Comparison of ENCODE assay signal across 8 mouse cellular contexts in genomic region chr4:46485696-46486417, GRCm38 (mm10). TPM values are rescaled to one million over a fixed set of nuclear protein-coding genes. Genes with fewer than 3 reads are reported as not detected.
DNase-seq lines count a peak whose midpoint lies in the region; ATAC-seq lines count a peak whose summit lies in the region.

No protein-coding gene starts in this region.

- no peaks in the 10 kb centered on the region for H3K9me3 ChIP-seq in erythroblast, embryonic 14.5 days (ENCODE audit: control insufficient read depth, low read length)
- H3K9me3 ChIP-seq in heart, embryonic 12.5 days (replicated peaks): no peaks in the 10 kb centered on the region

- 32% methylated on average over 14 of the region's 14 CpGs for WGBS in heart, embryonic 12.5 days
- WGBS in macrophage (ENCODE audit: missing documents): 19% methylated on average over 14 of the region's 14 CpGs

- peaks cover 63% of the 10 kb centered on the region for H3K4me1 ChIP-seq in erythroblast, embryonic 14.5 days (ENCODE audit: control insufficient read depth)
- H3K4me1 ChIP-seq in heart, embryonic 12.5 days (replicated peaks): peaks cover 18% of the 10 kb centered on the region

- peaks cover 17% of the 10 kb centered on the region for H3K79me2 ChIP-seq in macrophage (ENCODE audit: inconsistent target)

- peak overlapping the region; percentile 27 for H3K4me2 ChIP-seq in heart, embryonic 12.5 days

- H3K9ac ChIP-seq in heart, embryonic 12.5 days: no peak overlapping the region

- ATAC-seq in erythroblast, adult 5-6 weeks (replicated peaks; ENCODE audit: low FRiP score, poor library complexity, severe bottlenecking): no peak
- no peak; the same call in 1 of the 2 replicates for ATAC-seq in heart, embryonic 12.5 days (ENCODE audit: insufficient number of reproducible peaks, low FRiP score)

- H3K36me3 ChIP-seq in erythroblast, embryonic 14.5 days (ENCODE audit: control insufficient read depth): peaks cover 4% of the 10 kb centered on the region
- no peaks in the 10 kb centered on the region for H3K36me3 ChIP-seq in heart, embryonic 12.5 days
- H3K36me3 ChIP-seq in macrophage (ENCODE audit: inconsistent target): no peaks in the 10 kb centered on the region

- H3K4me3 ChIP-seq in erythroblast, embryonic 14.5 days (replicated peaks): peak overlapping the region; percentile 35
- no peak overlapping the region for H3K4me3 ChIP-seq in heart, embryonic 12.5 days
- H3K4me3 ChIP-seq in macrophage (ENCODE audit: inconsistent target): no peak overlapping the region

- peak; percentile 16 for DNase-seq in brain, adult 2 months (ENCODE audit: low read depth, low spot score)
- peak; percentile 28 to 50 for DNase-seq in layer of hippocampus, postnatal 10 days (ENCODE audit: low spot score in 2 of 2)
- peak; percentile 75 for DNase-seq in testis, postnatal 10 days (ENCODE audit: low spot score)
- DNase-seq in neural tube, embryonic 10.5 days (ENCODE audit: extremely low spot score, low spot score): no peak

- no peaks in the 10 kb centered on the region for H3K27me3 ChIP-seq in erythroblast, embryonic 14.5 days (ENCODE audit: control insufficient read depth)
- H3K27me3 ChIP-seq in heart, embryonic 12.5 days (replicated peaks): no peaks in the 10 kb centered on the region

- peak overlapping the region; percentile 45; the same call in 1 of the 2 replicates for H3K27ac ChIP-seq in heart, embryonic 12.5 days (ENCODE audit: poor library complexity, severe bottlenecking)
- peak overlapping the region; percentile 71 for H3K27ac ChIP-seq in macrophage

RNA-seq across cellular contexts. Expression of gene Nans, which starts 3.2 kb away (rescaled TPM):
- 7.2 and 7.6 TPM in 2 replicates for polyA plus RNA-seq in erythroblast, embryonic 14.5 days (2012)
- 17.3 and 25.7 TPM in 2 replicates for total RNA-seq in erythroblast, adult 5-6 weeks (2015; ENCODE audit: low replicate concordance)
- total RNA-seq in erythroblast, adult 5-6 weeks (2017; ENCODE audit: low replicate concordance): 13.1 and 16.7 TPM in 2 replicates
- 62.2 and 68.3 TPM in 2 replicates for polyA plus RNA-seq in heart, embryonic 12.5 days (2016; fragmentation: Nextera tagmentation; extraction: Ambion mirVana)
- total RNA-seq in layer of hippocampus, postnatal 10 days (2021): 10 to 100 TPM; 34.0 to 39.6 TPM
- 10 to 100 TPM in 5 of 26 experiments, 1 to 10 TPM in 21; 1.9 to 14.7 (median 6.4) TPM for total RNA-seq in macrophage (2018; cell fraction: chromatin; rRNA removed)
- 10 to 100 TPM; 20.9 to 34.7 (median 26.7) TPM for total RNA-seq in macrophage (2018; cell fraction: cytosol; rRNA removed)
- 10 to 100 TPM in 10 of 26 experiments, 1 to 10 TPM in 16; 5.6 to 19.6 (median 8.4) TPM for total RNA-seq in macrophage (2018; cell fraction: nucleus; rRNA removed)
- 32.4 to 51.6 TPM (median 48.9 TPM) in 3 replicates for polyA plus RNA-seq in macrophage (2018)

RNA-seq across cellular contexts. Expression of gene Anp32b, which starts 35.2 kb away (rescaled TPM):
- 431 and 451 TPM in 2 replicates for polyA plus RNA-seq in erythroblast, embryonic 14.5 days (2012)
- 423 and 438 TPM in 2 replicates for total RNA-seq in erythroblast, adult 5-6 weeks (2015; ENCODE audit: low replicate concordance)
- total RNA-seq in erythroblast, adult 5-6 weeks (2017; ENCODE audit: low replicate concordance): 88.0 and 170 TPM in 2 replicates
- 209 and 214 TPM in 2 replicates for polyA plus RNA-seq in heart, embryonic 12.5 days (2016; fragmentation: Nextera tagmentation; extraction: Ambion mirVana)
- total RNA-seq in layer of hippocampus, postnatal 10 days (2021): 10 to 100 TPM; 53.5 to 59.3 TPM
- total RNA-seq in macrophage (2018; cell fraction: chromatin; rRNA removed): 10 to 100 TPM in 25 of 26 experiments, 1 to 10 TPM in 1; 9.4 to 62.2 (median 32.0) TPM
- total RNA-seq in macrophage (2018; cell fraction: cytosol; rRNA removed): 100 to 1,000 TPM; 103 to 197 (median 144) TPM
- 100 to 1,000 TPM in 5 of 26 experiments, 10 to 100 TPM in 21; 34.2 to 193 (median 70.5) TPM for total RNA-seq in macrophage (2018; cell fraction: nucleus; rRNA removed)
- 116 to 339 TPM (median 295 TPM) in 3 replicates for polyA plus RNA-seq in macrophage (2018)

RNA-seq across cellular contexts. Expression of gene Trim14, which starts 50.1 kb away (rescaled TPM):
- polyA plus RNA-seq in erythroblast, embryonic 14.5 days (2012): 0.03 and 0.38 TPM in 2 replicates
- total RNA-seq in erythroblast, adult 5-6 weeks (2015; ENCODE audit: low replicate concordance): 1.0 and 16.5 TPM in 2 replicates
- total RNA-seq in erythroblast, adult 5-6 weeks (2017; ENCODE audit: low replicate concordance): 3.8 and 6.5 TPM in 2 replicates
- polyA plus RNA-seq in heart, embryonic 12.5 days (2016; fragmentation: Nextera tagmentation; extraction: Ambion mirVana): 0.78 and 1.5 TPM in 2 replicates
- under 1 TPM; 0.62 to 0.69 TPM for total RNA-seq in layer of hippocampus, postnatal 10 days (2021)
- 100 to 1,000 TPM in 20 of 26 experiments, 10 to 100 TPM in 6; 40.3 to 320 (median 186) TPM for total RNA-seq in macrophage (2018; cell fraction: chromatin; rRNA removed)
- total RNA-seq in macrophage (2018; cell fraction: cytosol; rRNA removed): 100 to 1,000 TPM in 14 of 26 experiments, 10 to 100 TPM in 12; 40.9 to 189 (median 109) TPM
- total RNA-seq in macrophage (2018; cell fraction: nucleus; rRNA removed): 100 to 1,000 TPM in 20 of 26 experiments, 10 to 100 TPM in 6; 47.0 to 265 (median 151) TPM
- 89.8 to 107 TPM (median 90.1 TPM) in 3 replicates for polyA plus RNA-seq in macrophage (2018)

Comparison
In these comparisons a context has a peak if more than half of its experiments do, and no peak if none do; other contexts are left out.
1. RNA of gene Trim14, which starts 50.1 kb away (polyA plus RNA-seq): 89.8 to 107 TPM in macrophage; 0.78 to 1.5 TPM in heart, embryonic 12.5 days and 0.03 to 0.38 TPM in erythroblast, embryonic 14.5 days; every median in the first group is over 10 times any median in the second.